Mouse (Mus musculus) thymus, adult 2 months (tissue): ENCODE data around the gene Vsx2. TPM values are rescaled to one million over a fixed set of nuclear protein-coding genes. Genes with fewer than 3 reads are reported as not detected.

Experiments
- DNase-seq: peaks from one replicate; pipeline ENCODE4 v3.0.0; 2021
- H3K27ac ChIP-seq: fragments of 200-500 bp; 2 replicates; pipeline ENCODE4 v1.5.1; 2012; ENCODE audit warnings: low read length, control low read depth; ENCODE audit not compliant: control insufficient read depth, insufficient read depth
- H3K27me3 ChIP-seq: fragments of 200-500 bp; 2 replicates; pipeline ENCODE4 v1.6.1; 2012; ENCODE audit warnings: mild to moderate bottlenecking, low read length, moderate library complexity, mixed read lengths; ENCODE audit not compliant: control insufficient read depth, insufficient read depth
- H3K36me3 ChIP-seq: fragments of 200-500 bp; 2 replicates; pipeline ENCODE4 v1.6.1; 2012; ENCODE audit warnings: mild to moderate bottlenecking, low read length, moderate library complexity; ENCODE audit not compliant: control insufficient read depth, insufficient read depth
- H3K4me1 ChIP-seq: fragments of 200-500 bp; replicated peaks from 2 replicates; pipeline ENCODE4 v1.6.1; 2012; ENCODE audit warnings: low read length; ENCODE audit not compliant: control insufficient read depth, insufficient read depth
- H3K4me3 ChIP-seq: fragments of 200-500 bp; 2 replicates; pipeline ENCODE4 v1.5.1; 2012; ENCODE audit warnings: mild to moderate bottlenecking, low read length, control low read depth, moderate library complexity; ENCODE audit not compliant: control insufficient read depth, insufficient read depth
- CTCF ChIP-seq: fragments of 200-500 bp; IDR thresholded peaks from 2 replicates; pipeline ENCODE4 v1.5.1; 2012; ENCODE audit warnings: mild to moderate bottlenecking, control low read depth, low read length, moderate library complexity, borderline replicate concordance; ENCODE audit not compliant: control insufficient read depth, poor library complexity, insufficient read depth; ENCODE audit errors: extremely low read depth
- POLR2A ChIP-seq: fragments of 200-500 bp; IDR thresholded peaks from 2 replicates; pipeline ENCODE4 v1.6.1; 2012; ENCODE audit warnings: mild to moderate bottlenecking, low read length, control low read depth, moderate library complexity; ENCODE audit not compliant: control insufficient read depth, poor library complexity, insufficient read depth; ENCODE audit errors: extremely low read depth
- WGBS: fragments of 180-500 bp; shearing (Covaris S2); methylation state at CpG from one replicate; pipeline ENCODE4 v1.1.7; 2018; 5-methylcytosine and 5-hydroxymethylcytosine counted together
- polyA plus RNA-seq: library from polyadenylated mRNA; depleted of rRNA; stranded (reverse); fragments of >200 nt; gene quantifications from 2 replicates; pipeline ENCODE4 v1.2.3, GENCODE M21; 2012; rRNA removed

Gene Vsx2
- polyA plus RNA-seq, 1 experiment = 0.70 TPM

DNA sequence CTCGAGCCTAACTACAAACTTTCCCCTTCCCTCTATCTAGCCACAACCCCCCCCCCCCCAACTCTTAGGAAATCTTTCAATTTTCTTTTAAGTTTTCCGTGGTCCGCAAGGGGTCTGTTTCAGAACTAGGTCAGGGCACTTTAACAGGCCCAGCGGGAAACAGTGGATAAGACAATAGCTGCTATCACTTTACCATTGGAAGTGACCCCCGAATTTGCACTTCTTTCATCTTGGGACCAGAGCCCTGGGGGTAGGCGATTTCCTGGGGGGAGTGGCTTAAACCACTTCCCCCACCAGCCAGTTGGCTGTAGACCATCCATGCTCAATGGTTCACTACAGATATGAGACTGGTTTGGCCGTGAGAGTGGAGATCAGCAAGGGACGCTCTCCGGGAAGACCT lies 71.1 kb downstream of the Vsx2 start, which contains the start of gene Vrtn:
TSS of gene Vrtn (plus strand) at position 366 of the 400 bp plus-strand sequence.
- peaks cover 4% of the 10 kb centered on the region for H3K4me1 ChIP-seq
- H3K36me3 ChIP-seq = no peaks in the 10 kb centered on the region
- H3K4me3 ChIP-seq = no peak within 1 kb of the TSS
- H3K27ac ChIP-seq = no peak within 1 kb of the TSS
- DNase-seq = no peak
- no peaks in the 10 kb centered on the region; the same call in 1 of the 2 replicates for H3K27me3 ChIP-seq
- WGBS = 11% methylated on average over 9 of the region's 9 CpGs
- TF ChIP-seq POLR2A (no peak), CTCF (no peak)

Other genes starting within 250 kb of the Vsx2 start
- 63.3 and 70.5 TPM in 2 replicates for gene Coq6, start 208.1 kb upstream of the Vsx2 start, polyA plus RNA-seq
- 0.94 and 1.2 TPM in 2 replicates for gene Fam161b, start 207.9 kb upstream of the Vsx2 start, polyA plus RNA-seq
- gene Entpd5, start 160.7 kb upstream of the Vsx2 start, polyA plus RNA-seq = 24.6 and 24.8 TPM in 2 replicates
- 0.42 and 0.73 TPM in 2 replicates for gene Bbof1, start 160.7 kb upstream of the Vsx2 start, polyA plus RNA-seq
- gene Rnf113a2, start 152.6 kb upstream of the Vsx2 start, polyA plus RNA-seq = 7.1 and 7.6 TPM in 2 replicates
- 10.9 and 13.2 TPM in 2 replicates for gene Aldh6a1, start 118.8 kb upstream of the Vsx2 start, polyA plus RNA-seq
- gene Lin52, start 118.3 kb upstream of the Vsx2 start, polyA plus RNA-seq = 17.2 and 24.5 TPM in 2 replicates
- gene Abcd4, start 47.7 kb downstream of the Vsx2 start, polyA plus RNA-seq = 35.6 and 39.0 TPM in 2 replicates
- gene Vrtn, start 71.3 kb downstream of the Vsx2 start, polyA plus RNA-seq = 0.15 and 0.16 TPM in 2 replicates
- gene Syndig1l, start 129.1 kb downstream of the Vsx2 start, polyA plus RNA-seq = 0.47 and 0.69 TPM in 2 replicates
- 249 and 256 TPM in 2 replicates for gene Npc2, start 203.4 kb downstream of the Vsx2 start, polyA plus RNA-seq
- gene Isca2, start 203.5 kb downstream of the Vsx2 start, polyA plus RNA-seq = 60.6 and 64.2 TPM in 2 replicates